Mouse (Mus musculus) limb, embryonic 14.5 days (tissue): ENCODE measurements around the gene Bcl11b. TPM values are rescaled to one million over a fixed set of nuclear protein-coding genes. Genes with fewer than 3 reads are reported as not detected.

Experiments
- ATAC-seq: fragments of 200-750 bp; cut with Nextera tagmentation; 2 replicates; pipeline ENCODE4 v1.8.0; 2017; ENCODE audit warnings: low read depth, moderate number of reproducible peaks, moderate TSS enrichment; ENCODE audit not compliant: low FRiP score
- DNase-seq: peaks from one replicate; pipeline ENCODE4 v3.0.0-alpha.2; 2015; ENCODE audit warnings: low spot score
- H3K27ac ChIP-seq: fragments of 300-500 bp; sonication (generic); replicated peaks from 2 replicates; pipeline ENCODE4 v1.5.1; 2014; ENCODE audit warnings: low read depth, mild to moderate bottlenecking, low read length, moderate library complexity, mixed read lengths
- H3K27me3 ChIP-seq: fragments of 300-500 bp; sonication (generic); 2 replicates; pipeline ENCODE4 v1.6.1; 2014; ENCODE audit warnings: low read length, mixed read lengths; ENCODE audit not compliant: control insufficient read depth, insufficient read depth
- H3K36me3 ChIP-seq: fragments of 300-500 bp; sonication (generic); 2 replicates; pipeline ENCODE4 v1.6.1; 2014; ENCODE audit warnings: mild to moderate bottlenecking, low read length, moderate library complexity, mixed read lengths; ENCODE audit not compliant: control insufficient read depth, insufficient read depth
- H3K4me1 ChIP-seq: fragments of 300-500 bp; sonication (generic); 2 replicates; pipeline ENCODE4 v1.6.1; 2014; ENCODE audit warnings: antibody characterized with exemption, low read length, mixed read lengths; ENCODE audit not compliant: control insufficient read depth, insufficient read depth
- H3K4me2 ChIP-seq: fragments of 300-500 bp; sonication (generic); replicated peaks from 2 replicates; pipeline ENCODE4 v1.6.1; 2014; ENCODE audit warnings: low read depth, mild to moderate bottlenecking, low read length, moderate library complexity; ENCODE audit not compliant: severe bottlenecking
- H3K4me3 ChIP-seq: fragments of 300-500 bp; sonication (generic); replicated peaks from 2 replicates; pipeline ENCODE4 v1.5.1; 2014; ENCODE audit warnings: low read length
- H3K9ac ChIP-seq: fragments of 300-500 bp; sonication (generic); 2 replicates; pipeline ENCODE4 v1.6.1; 2014; ENCODE audit warnings: mild to moderate bottlenecking, low read depth, low read length, moderate library complexity; ENCODE audit not compliant: severe bottlenecking
- H3K9me3 ChIP-seq: fragments of 300-500 bp; sonication (generic); 2 replicates; pipeline ENCODE4 v1.6.1; 2016; ENCODE audit warnings: low read length; ENCODE audit not compliant: control insufficient read depth
- POLR2A ChIP-seq: fragments of 200-500 bp; IDR thresholded peaks from 2 replicates; pipeline ENCODE4 v1.8.0; 2012; ENCODE audit warnings: inconsistent platforms, mild to moderate bottlenecking, moderate library complexity, borderline replicate concordance; ENCODE audit not compliant: insufficient read depth, insufficient read length; ENCODE audit errors: extremely low read depth
- WGBS: fragments of 180-500 bp; shearing (Covaris S2); extraction: QIAGEN DNeasy Blood & Tissue Kit; methylation state at CpG from one replicate; pipeline ENCODE4 v1.1.7; 2014; 5-methylcytosine and 5-hydroxymethylcytosine counted together
- polyA plus RNA-seq, 2 experiments: library from polyadenylated mRNA; depleted of rRNA in 1 of 2; stranded (reverse) in 1 of 2; unstranded in 1 of 2; fragments of >200 nt; fragmentation: Nextera tagmentation in 1 of 2; extraction: Ambion mirVana in 1 of 2; gene quantifications; 2 replicates each; pipeline versions ENCODE4 v1.2.1 to v1.2.3; 2012 to 2014

Gene Bcl11b
- polyA plus RNA-seq, 2 experiments = 16.0 to 26.7 TPM

DNA sequence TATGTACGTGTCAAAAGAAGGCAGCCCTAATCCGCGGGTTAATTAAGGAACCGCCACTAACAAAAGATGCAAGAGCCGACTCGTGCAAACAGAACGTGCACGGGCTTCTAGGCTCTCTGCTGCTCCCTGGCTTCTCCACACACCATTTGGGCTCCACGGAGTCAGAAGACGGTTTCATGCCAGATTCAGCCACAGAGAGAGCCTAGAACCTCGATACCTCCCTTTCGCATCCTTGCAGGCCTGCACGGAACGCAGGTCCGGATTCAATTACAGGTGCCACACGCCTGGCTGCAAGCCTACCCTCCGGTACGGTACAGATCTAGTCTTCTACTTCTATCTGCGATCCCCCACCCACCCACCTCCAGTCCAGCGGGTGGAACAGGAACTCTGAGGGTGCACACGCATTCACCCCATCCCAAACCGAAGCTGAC, 26.8 kb downstream of the Bcl11b start:
- Histone ChIP-seq H3K27me3 (no peaks in the 10 kb centered on the region), H3K4me1 (peaks cover 71% of the 10 kb centered on the region), H3K27ac (no peak overlapping the region), H3K4me3 (peak overlapping the region; percentile 15; the same call in 1 of the 2 replicates), H3K36me3 (no peaks in the 10 kb centered on the region), H3K9ac (no peak overlapping the region), H3K9me3 (no peaks in the 10 kb centered on the region), H3K4me2 (peak overlapping the region; percentile 38)
- ATAC-seq (no peak), DNase-seq (no peak)
- 14% methylated on average over 22 of the region's 22 CpGs for WGBS
- no peak for TF ChIP-seq POLR2A

DNA sequence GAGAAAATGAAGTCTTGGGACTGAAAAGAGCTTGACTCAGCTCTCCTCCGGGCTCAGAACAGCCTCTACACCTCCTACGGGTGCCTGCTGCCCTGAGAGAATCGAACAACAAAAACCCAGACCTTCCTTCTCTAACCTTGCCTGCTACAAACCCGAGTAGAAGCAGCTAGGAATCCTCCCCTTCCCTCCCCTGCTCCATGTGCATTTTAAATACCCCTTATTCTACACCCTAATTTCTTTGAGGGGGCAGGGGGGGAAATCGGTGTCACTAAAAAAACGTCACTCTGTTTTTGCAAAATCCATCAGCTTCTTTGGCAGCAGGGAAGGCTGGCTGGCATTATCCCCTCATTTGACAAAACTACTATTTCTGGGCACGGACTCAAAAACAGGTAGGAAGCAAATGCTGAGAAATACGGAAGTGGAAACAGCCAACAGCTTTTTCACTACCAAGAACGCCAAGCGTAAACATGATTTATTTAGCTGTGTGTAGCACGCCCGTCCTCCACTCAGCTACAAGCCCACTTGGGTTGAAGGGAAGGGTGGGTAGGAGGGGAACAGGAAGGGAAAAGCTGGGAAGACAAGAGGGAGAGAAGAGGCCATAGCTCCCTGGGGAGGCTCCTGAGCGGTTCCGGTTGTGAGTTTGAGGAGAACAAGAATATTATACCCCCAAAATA, 27.4 kb downstream of the Bcl11b start:
- no peaks in the 10 kb centered on the region for H3K9me3 ChIP-seq
- 14% methylated on average over 14 of the region's 14 CpGs for WGBS
- no peak for TF ChIP-seq POLR2A
- H3K4me3 ChIP-seq = peak overlapping the region; percentile 15; the same call in 1 of the 2 replicates
- H3K4me2 ChIP-seq = peak overlapping the region; percentile 38
- H3K4me1 ChIP-seq = peaks cover 69% of the 10 kb centered on the region
- H3K36me3 ChIP-seq = no peaks in the 10 kb centered on the region
- H3K9ac ChIP-seq = no peak overlapping the region
- H3K27ac ChIP-seq = no peak overlapping the region
- DNase-seq = no peak
- ATAC-seq = no peak
- no peaks in the 10 kb centered on the region for H3K27me3 ChIP-seq

DNA sequence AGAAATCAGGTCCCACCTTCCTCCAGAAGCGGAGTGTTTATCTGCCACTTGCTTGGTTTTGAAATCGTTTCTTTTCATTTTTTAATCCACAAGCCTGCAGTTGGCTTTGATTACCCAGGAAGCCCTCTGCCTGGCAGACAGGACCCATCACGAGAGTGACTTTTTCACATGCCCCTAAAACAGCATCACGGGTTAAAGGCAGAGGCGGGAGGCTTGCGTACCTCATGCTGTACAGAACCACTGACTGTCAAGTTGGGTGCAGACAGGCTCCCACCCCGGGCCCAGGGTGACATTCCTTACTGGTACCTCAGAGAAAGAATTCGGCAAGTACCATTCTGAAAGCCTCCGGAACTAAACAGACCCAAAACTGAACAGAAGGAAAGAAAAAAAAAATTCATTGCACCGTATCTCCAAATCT, 27.9 kb downstream of the Bcl11b start:
- H3K27me3 ChIP-seq = no peaks in the 10 kb centered on the region
- H3K9ac ChIP-seq = no peak overlapping the region
- H3K27ac ChIP-seq = no peak overlapping the region
- H3K9me3 ChIP-seq = no peaks in the 10 kb centered on the region
- H3K4me3 ChIP-seq = no peak overlapping the region
- ATAC-seq (no peak), DNase-seq (no peak)
- H3K4me2 ChIP-seq = peak overlapping the region; percentile 38; the same call in 1 of the 2 replicates
- no peak for TF ChIP-seq POLR2A
- WGBS = 54% methylated on average over 10 of the region's 10 CpGs
- H3K4me1 ChIP-seq = peaks cover 64% of the 10 kb centered on the region
- no peaks in the 10 kb centered on the region for H3K36me3 ChIP-seq

DNA sequence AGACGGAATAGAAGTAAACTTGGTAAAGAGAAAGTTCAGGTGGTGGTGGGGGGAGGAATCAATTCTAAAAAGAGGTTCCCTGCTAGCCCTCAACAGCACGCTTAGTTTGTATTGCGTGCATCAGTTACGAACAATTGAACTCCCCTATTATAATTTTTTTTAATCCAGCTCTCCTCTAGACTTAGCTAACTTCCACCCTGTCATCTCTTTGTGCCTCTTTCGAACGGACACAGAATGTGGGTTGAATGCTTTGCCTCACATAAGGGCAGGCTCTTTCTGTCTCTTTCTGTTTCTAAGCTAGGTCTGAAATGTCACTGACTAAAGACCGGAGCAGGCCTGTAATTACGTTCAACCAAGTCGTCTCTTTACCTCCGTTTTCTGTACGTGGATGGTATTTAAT, 28.9 kb downstream of the Bcl11b start:
- Histone ChIP-seq H3K4me1 (peaks cover 59% of the 10 kb centered on the region), H3K4me2 (no peak overlapping the region), H3K9ac (no peak overlapping the region), H3K36me3 (no peaks in the 10 kb centered on the region), H3K4me3 (no peak overlapping the region), H3K27ac (no peak overlapping the region), H3K9me3 (no peaks in the 10 kb centered on the region), H3K27me3 (no peaks in the 10 kb centered on the region)
- no peak for DNase-seq
- WGBS = 70% methylated on average over 11 of the region's 11 CpGs
- ATAC-seq = no peak
- no peak for TF ChIP-seq POLR2A

DNA sequence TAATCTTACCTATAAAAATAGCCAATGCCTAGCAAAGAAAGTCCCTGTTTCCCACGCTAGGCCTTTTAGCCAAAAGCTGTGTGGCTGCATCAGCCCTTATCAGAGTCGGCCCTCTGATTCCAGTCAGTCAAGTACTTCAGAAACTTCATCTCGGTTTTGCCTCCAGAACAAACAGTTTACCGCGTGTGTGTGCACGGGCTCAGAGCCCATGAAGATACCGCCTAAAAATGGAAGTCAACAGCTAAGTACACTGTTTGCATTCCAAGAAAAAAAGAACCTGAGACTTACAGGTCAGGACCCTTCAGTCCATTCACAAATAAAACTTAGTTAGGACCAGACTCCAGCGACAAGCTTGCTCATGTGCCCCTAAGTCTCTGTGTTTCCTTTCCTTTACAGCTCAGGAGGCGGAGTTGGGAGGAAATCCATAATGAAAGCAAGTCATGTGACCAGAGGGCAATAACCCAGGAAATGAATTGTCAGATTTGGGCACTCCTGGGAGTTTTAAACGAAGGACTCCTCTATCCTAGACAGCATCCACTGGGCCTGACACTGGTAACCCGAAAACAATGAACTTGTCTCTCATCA, 29.8 kb downstream of the Bcl11b start:
- ATAC-seq = no peak
- H3K4me3 ChIP-seq = no peak overlapping the region
- no peak overlapping the region for H3K27ac ChIP-seq
- H3K9ac ChIP-seq = no peak overlapping the region
- 45% methylated on average over 11 of the region's 11 CpGs for WGBS
- DNase-seq = no peak
- H3K4me1 ChIP-seq = peaks cover 56% of the 10 kb centered on the region
- H3K27me3 ChIP-seq = no peaks in the 10 kb centered on the region
- H3K9me3 ChIP-seq = no peaks in the 10 kb centered on the region
- no peak overlapping the region for H3K4me2 ChIP-seq
- no peak for TF ChIP-seq POLR2A
- H3K36me3 ChIP-seq = no peaks in the 10 kb centered on the region
